Mouse (Mus musculus) spleen, adult 2 months (tissue): Measurements from ENCODE around the gene Bola3. TPM values are rescaled to one million over a fixed set of nuclear protein-coding genes. Genes with fewer than 3 reads are reported as not detected.

ENCODE experiments used
- DNase-seq, 2 experiments: peaks; one replicate each; pipeline versions ENCODE4 v3.0.0 to v3.0.0-alpha.2; 2012 to 2021; ENCODE audit warnings: low spot score in 2 of 2, low read depth in 1 of 2
- H3K27ac ChIP-seq: fragments of 200-500 bp; 2 replicates; pipeline ENCODE4 v1.5.1; 2012; ENCODE audit warnings: low read length, inconsistent platforms; ENCODE audit not compliant: insufficient read depth
- H3K27me3 ChIP-seq: fragments of 200-500 bp; 2 replicates; pipeline ENCODE4 v1.6.1; 2012; ENCODE audit warnings: mild to moderate bottlenecking, moderate library complexity, low read length, inconsistent platforms; ENCODE audit not compliant: control insufficient read depth, insufficient read depth
- H3K36me3 ChIP-seq: fragments of 200-500 bp; 2 replicates; pipeline ENCODE4 v1.6.1; 2012; ENCODE audit warnings: mild to moderate bottlenecking, low read length, inconsistent platforms; ENCODE audit not compliant: control insufficient read depth, insufficient read depth
- H3K4me1 ChIP-seq: fragments of 200-500 bp; 2 replicates; pipeline ENCODE4 v1.6.1; 2011; ENCODE audit warnings: inconsistent platforms; ENCODE audit not compliant: control insufficient read depth, insufficient read depth, insufficient read length
- H3K4me3 ChIP-seq: fragments of 200-500 bp; 2 replicates; pipeline ENCODE4 v1.5.1; 2011; ENCODE audit warnings: mild to moderate bottlenecking, inconsistent platforms; ENCODE audit not compliant: insufficient read depth, insufficient read length; ENCODE audit errors: extremely low read depth
- CTCF ChIP-seq: fragments of 200-500 bp; IDR thresholded peaks from 2 replicates; pipeline ENCODE4 v1.5.1; 2011; ENCODE audit warnings: mild to moderate bottlenecking, inconsistent platforms; ENCODE audit not compliant: insufficient read depth, insufficient read length, insufficient replicate concordance; ENCODE audit errors: extremely low read depth
- POLR2A ChIP-seq: fragments of 200-500 bp; IDR thresholded peaks from 2 replicates; pipeline ENCODE4 v1.6.1; 2011; ENCODE audit warnings: low read depth, low read length, inconsistent platforms
- WGBS: fragments of 180-500 bp; shearing (Covaris S2); methylation state at CpG from one replicate; pipeline ENCODE4 v1.1.7; 2018; 5-methylcytosine and 5-hydroxymethylcytosine counted together
- polyA plus RNA-seq: library from polyadenylated mRNA; depleted of rRNA; stranded (reverse); fragments of >200 nt; gene quantifications from 2 replicates; pipeline ENCODE4 v1.2.3, GENCODE M21; 2012

Gene Bola3
- polyA plus RNA-seq, 1 experiment, result 74.0 TPM

DNA sequence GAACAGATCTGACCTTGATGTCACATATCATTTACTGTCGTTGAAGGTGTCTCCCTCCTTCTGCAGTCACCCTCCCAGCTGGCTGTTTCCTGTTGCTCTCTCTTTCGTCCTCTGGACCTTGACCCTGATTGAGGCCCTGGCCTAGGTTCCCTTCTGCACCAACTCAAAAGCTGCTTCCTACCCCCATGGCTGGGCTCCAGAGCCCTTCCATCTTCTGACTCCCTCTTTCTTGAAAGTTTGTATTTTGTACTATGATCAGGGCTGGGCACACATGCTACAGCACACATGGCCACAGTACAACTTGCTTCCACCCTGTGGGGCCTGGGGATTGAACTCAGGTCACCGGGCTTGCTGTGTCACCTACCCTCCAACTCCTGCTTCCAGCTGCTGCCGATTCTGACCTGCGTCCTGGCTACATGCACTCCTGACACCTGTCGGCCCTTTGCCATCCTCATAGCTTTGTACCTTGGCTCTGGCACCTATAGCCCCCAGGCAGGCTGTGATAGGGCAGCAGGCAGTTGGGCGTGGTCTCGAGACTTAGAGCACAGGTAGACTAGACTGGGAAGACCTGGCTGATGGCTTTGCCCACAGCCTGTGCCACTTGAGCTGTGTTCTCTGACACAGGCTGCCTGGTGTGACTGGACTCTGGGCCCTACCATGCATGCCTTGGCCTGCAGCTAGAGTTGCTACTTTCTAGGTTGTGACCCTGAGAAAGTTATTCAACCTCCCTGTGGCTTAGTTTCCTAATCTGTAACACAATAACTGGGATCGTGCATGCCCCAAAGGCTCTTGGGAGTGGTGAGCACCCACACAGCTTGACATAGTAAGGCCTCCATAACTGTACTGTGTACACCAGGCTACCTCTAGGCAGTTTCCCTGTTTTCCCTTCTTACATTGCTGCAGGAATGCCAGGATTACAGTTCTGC, 6.2 kb downstream of the Bola3 start:
- Histone ChIP-seq H3K4me1 (peaks cover 2% of the 10 kb centered on the region; the same call in 1 of the 2 replicates), H3K4me3 (no peak overlapping the region), H3K27ac (no peak overlapping the region), H3K36me3 (peaks cover 12% of the 10 kb centered on the region), H3K27me3 (no peaks in the 10 kb centered on the region)
- TF ChIP-seq CTCF, result no peak
- no peak for TF ChIP-seq POLR2A
- 85% methylated on average over 9 of the region's 9 CpGs for WGBS
- no peak for DNase-seq

- Histone ChIP-seq H3K27me3 (no peaks in the 10 kb centered on the region), H3K36me3 (peaks cover 14% of the 10 kb centered on the region), H3K4me1 (no peaks in the 10 kb centered on the region), H3K4me3 (no peak overlapping the region), H3K27ac (no peak overlapping the region)
- WGBS, result 34% methylated on average over 7 of the region's 7 CpGs
- DNase-seq, result peak; percentile 30 to 78
- TF ChIP-seq POLR2A, result no peak
- peak; percentile 98 for TF ChIP-seq CTCF
Observed at GRCm38 (mm10) chr6:83356569-83357138, 7.7 kb downstream of the Bola3 start.

GRCm38 (mm10) chr6:83357436-83357835, 8.5 kb downstream of the Bola3 start:
- peaks cover 15% of the 10 kb centered on the region for H3K36me3 ChIP-seq
- no peak for DNase-seq
- no peak for TF ChIP-seq POLR2A
- TF ChIP-seq CTCF, result no peak
- no peak overlapping the region for H3K27ac ChIP-seq
- H3K27me3 ChIP-seq, result no peaks in the 10 kb centered on the region
- H3K4me3 ChIP-seq, result no peak overlapping the region
- WGBS, result 91% methylated on average over 10 of the region's 10 CpGs
- no peaks in the 10 kb centered on the region for H3K4me1 ChIP-seq

GRCm38 (mm10) chr6:83361523-83362248, 12.7 kb downstream of the Bola3 start:
- Histone ChIP-seq H3K4me1 (no peaks in the 10 kb centered on the region), H3K27me3 (no peaks in the 10 kb centered on the region), H3K36me3 (peaks cover 15% of the 10 kb centered on the region), H3K4me3 (no peak overlapping the region), H3K27ac (no peak overlapping the region)
- WGBS, result 78% methylated on average over 11 of the region's 11 CpGs
- DNase-seq, result no peak
- TF ChIP-seq CTCF (no peak), POLR2A (no peak)

DNA sequence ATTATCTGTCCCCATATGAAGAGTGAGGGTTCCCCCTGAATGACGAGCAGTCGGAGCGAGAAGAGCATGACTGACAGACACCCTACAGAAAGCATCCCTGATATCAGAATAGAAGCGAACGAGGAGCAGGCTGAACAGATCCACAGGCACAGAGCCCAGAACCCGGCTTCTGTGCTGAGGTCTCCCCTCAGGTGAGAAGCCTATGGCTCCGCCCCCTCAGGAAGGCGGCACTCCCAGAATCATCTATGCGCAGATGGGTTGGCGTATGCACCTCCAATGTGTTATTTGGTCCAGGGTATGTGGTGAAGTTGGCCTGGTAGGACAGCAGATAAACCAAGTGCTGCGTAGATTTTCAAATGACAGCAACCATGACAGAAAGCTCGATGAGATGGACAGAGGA, 14.1 kb downstream of the Bola3 start:
- 92% methylated on average over 12 of the region's 12 CpGs for WGBS
- no peak overlapping the region for H3K27ac ChIP-seq
- TF ChIP-seq CTCF (no peak), POLR2A (no peak)
- H3K4me1 ChIP-seq, result no peaks in the 10 kb centered on the region
- no peak overlapping the region for H3K4me3 ChIP-seq
- DNase-seq, result no peak
- H3K27me3 ChIP-seq, result no peaks in the 10 kb centered on the region
- peaks cover 25% of the 10 kb centered on the region for H3K36me3 ChIP-seq

DNA sequence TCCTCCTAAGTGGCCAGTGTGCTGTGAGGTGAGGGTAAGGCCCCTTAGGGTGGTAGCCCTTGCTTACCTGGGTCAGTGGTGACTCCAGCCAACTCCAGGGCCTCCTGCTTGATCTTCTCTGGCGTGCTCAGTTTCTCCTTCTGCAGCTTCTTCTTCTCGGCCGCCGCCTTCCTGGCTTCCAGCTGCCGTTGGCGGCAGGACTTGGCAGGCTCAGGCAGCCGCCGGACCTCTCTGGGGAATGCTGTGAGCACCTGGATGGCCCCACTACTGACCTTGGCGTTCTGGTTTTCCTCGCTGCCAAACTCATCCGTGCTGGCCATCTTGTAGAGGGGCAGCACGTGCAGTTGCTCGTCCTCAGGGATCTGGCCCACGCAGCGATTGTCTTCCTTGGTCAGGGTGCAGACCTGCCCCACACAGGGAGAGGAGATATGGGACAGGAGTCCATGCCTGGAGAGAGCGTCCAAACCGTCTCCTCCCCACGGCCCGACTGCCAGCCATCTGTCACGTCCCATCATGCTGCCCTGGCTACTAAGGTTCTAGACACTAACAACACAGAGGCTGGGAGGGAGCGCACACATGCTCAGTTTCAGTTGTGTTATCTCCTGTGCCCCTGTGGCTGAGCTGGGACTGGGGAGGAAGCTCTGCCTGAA, 21.5 kb downstream of the Bola3 start:
- Histone ChIP-seq H3K4me3 (no peak overlapping the region), H3K36me3 (peaks cover 72% of the 10 kb centered on the region), H3K4me1 (no peaks in the 10 kb centered on the region), H3K27me3 (no peaks in the 10 kb centered on the region), H3K27ac (no peak overlapping the region)
- WGBS, result 92% methylated on average over 21 of the region's 21 CpGs
- TF ChIP-seq POLR2A (no peak), CTCF (no peak)
- DNase-seq, result no peak

DNA sequence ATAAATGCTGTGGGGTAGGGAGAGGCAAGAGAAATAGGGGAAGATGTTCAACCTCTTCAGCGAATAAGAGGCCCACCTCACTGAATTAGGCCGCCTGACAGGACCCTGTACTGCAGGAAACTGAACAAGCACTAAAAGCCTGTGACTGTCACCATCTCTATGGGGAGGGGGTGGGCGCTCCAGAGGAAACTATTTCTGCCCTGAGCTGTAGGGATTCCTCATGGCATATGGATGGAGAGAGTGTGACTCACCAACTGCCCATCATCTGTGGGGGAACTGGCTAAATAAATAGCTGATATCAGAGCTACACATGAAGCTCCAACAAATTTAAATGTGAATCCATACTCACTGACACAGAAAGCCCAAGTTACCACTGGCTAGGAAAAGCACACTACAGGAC, 22.4 kb downstream of the Bola3 start:
- DNase-seq, result no peak
- Histone ChIP-seq H3K27me3 (no peaks in the 10 kb centered on the region), H3K36me3 (peaks cover 75% of the 10 kb centered on the region), H3K4me1 (no peaks in the 10 kb centered on the region), H3K4me3 (no peak overlapping the region), H3K27ac (no peak overlapping the region)
- WGBS, result 89% methylated on average over 3 of the region's 3 CpGs
- TF ChIP-seq POLR2A, result no peak
- no peak for TF ChIP-seq CTCF
